Mouse (Mus musculus) left cerebral cortex, postnatal 25 days (tissue): ENCODE measurements around the gene Bet1l. TPM values are rescaled to one million over a fixed set of nuclear protein-coding genes. Genes with fewer than 3 reads are reported as not detected.
"Not testable (repeated sequence)": the region's sequence is repeated elsewhere in the genome, so short reads cannot be mapped to it uniquely, and the experiment has no call there.

ENCODE experiments used
- DNase-seq, 2 experiments: peaks; one replicate each; pipeline ENCODE4 v3.0.0; 2022; ENCODE audit warnings: low spot score in 2 of 2, mixed read lengths in 1 of 2
- intact Hi-C: fragments of 180-260 bp; cut with DNase I; formaldehyde crosslinking; loops from one replicate; pipeline ENCODE4 v1.15.1; 2025
- total RNA-seq, 2 experiments: library from RNA; stranded (reverse); gene quantifications; 2 replicates each; pipeline ENCODE4 v1.2.3; 2021

The Bet1l gene
- 10 to 100 TPM; 25.9 to 28.1 TPM for total RNA-seq

DNA sequence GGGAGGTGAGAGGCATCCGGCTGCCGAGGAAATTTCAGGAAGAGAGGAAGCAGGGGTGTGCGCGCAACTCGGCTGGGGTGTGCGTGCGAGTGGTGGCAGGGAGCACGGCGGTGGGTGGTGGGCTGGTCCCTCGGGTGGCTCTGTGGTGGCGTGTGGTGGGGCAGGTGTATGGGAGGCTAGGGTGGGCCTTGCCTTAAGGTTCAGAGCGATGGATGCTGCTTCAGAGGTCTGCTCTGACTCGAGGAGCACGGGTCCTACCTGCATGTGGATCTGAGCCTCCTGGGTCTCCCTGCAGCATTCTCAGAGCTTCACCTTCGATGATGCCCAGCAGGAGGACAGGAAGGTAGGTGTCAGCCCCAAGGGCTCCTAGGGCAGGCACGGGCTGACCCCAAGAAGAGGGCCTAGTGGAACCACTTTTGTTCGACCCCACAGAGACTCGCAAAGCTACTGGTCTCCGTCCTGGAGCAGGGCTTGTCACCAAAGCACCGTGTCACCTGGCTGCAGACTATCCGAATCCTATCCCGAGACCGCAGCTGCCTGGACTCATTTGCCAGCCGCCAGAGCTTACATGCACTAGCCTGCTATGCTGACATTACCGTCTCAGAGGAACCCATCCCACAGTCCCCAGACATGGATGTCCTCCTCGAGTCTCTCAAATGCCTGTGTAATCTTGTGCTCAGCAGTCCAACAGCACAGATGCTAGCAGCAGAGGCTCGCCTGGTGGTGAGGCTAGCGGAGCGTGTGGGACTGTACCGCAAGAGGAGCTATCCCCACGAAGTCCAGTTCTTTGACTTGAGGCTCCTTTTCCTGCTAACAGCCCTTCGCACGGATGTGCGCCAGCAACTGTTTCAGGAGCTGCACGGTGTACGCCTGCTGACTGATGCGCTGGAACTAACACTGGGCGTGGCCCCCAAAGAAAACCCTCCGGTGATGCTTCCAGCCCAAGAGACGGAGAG is at the start of gene Bet1l:
Gene Bet1l, minus strand, starts transcription at position 28 of the 956 bp plus-strand sequence.
- DNase-seq = peak; percentile 32 to 37
- intact Hi-C loops = loop anchor here (1.0 to 2.0 kb wide), 2 partner anchors 203 to 314 kb away; partner anchors contain the start of genes B4galnt4 and Rnh1

DNA sequence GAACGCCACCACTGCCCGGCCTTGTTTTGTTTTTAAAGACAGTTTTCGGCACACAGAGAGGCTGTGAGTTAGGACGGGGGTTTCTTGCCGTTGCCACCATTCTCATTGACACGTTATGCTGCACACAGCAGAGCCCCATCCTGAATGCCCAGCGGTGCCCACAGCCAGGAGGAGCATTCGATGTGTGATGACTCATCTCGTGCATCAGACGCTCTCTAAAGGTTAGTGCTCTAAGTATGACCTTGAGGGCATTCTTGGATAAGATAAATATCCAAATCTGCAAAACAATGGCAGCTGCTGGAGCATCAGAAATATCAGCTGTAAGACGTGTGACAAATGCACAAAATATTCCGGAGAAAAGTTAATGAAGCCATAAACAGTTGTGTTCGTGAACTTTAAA is 49.8 kb upstream of the Bet1l start:
- no peak for DNase-seq
- intact Hi-C loops = no loop called here

DNA sequence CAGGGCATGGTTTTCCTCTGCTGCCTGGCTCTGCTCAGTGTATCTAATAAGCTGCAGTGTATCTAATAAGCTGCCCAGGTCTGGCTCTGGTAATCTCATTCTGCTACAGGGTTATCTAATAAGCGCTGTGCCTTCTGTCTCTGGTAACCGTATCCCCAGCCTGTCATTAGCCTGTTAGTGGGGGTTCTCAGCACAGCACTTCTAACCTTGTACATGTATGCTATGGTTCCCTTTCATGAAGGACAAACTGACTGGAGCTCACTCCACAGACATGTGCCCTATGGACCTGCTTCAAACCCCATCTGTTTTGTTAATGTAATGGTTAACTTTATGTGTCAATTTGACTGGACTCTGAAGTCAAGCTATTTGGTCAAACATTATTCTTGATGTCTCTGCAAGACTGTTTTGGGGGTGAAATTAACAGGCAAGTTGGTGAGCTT is 48.3 kb upstream of the Bet1l start:
- DNase-seq = no peak
- intact Hi-C loops = no loop called here

DNA sequence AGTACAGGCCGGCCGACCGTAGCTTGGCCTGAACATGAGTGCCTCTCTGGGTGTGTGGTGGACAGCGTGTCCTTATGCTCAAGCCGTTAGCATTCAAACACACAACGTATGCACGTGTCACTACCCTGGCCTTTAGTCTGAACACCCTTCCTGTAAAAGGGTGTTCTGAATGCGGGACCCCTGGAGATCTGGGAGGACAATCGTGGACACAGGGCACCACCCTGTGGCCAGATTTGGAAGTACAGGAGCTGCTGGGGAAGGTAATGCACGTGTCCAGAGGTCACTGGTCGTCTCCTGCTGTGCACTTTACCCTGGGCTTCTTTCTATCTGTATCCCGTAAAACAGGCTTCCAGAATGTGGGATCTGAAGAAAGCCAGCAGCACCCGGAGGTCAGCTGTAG is 45.8 kb upstream of the Bet1l start:
- intact Hi-C loops = loop anchor here (1.0 to 2.0 kb wide), 2 partner anchors 59 to 274 kb away; no protein-coding TSS in a partner anchor
- DNase-seq = peak; percentile 60 to 71

DNA sequence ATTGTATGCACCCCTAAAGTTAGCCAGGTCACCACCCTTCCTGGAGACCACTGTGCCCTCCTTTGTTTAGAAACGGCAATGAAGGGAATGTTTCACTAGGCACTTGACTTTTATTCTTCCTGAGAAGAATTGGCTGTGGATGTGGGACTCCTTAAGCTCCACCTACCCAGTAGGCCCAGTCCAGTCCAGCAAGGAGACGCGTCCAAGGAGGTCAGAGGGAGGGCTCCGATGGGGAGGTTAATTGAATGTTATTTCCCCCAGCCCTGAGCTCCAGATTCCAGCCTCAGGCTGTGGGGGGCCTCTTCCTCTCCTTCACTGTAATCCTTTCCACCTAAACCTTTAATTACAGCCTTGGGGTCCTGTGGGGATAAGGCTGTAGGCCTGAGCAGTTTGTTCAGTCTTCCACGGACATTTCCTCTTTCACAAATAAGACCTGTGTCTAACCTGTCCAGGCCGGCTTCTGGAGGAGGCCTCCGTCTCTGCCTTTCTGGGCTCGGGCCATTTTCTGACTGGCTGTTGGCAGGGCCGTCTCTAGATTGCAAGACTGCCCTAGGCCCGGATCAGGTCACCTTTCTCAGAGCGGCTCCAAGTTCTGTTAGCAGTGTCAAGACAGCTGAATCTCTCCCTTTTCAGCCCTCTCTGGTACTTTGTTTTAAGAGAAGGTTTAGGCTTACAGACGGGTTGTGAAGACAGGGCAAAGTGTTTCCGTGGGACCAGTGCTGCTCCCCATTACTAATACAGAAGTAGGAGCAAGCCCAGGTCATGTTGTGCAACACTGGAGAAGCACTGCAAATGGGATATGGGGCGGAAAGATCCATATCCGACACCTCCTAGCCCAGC is 44.9 kb upstream of the Bet1l start:
- no peak for DNase-seq
- intact Hi-C loops = loop anchor here (2.0 kb wide), 1 partner anchor 275 kb away; no protein-coding TSS in a partner anchor

DNA sequence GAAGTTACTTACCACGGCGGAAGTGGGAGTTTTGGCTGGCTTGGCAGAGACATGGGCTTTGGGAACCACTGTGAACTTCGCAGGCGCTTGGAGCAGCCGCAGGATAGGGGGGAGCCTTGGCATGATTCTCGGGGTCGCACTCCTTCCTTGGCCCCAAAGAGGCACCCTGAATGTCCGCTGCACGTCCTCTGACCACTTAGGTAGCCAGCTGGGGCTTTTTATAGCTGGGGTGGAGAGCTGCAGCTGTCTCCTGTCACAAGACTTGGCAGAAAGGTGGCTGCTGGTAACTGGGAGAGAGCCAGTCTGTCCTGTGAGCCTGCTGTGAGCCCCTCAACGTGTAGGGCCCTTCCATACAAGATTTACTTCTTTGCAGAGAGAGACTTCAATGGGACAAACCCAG is 42.8 kb upstream of the Bet1l start, which contains the start of gene Cox8b:
Gene Cox8b, minus strand, starts transcription at position 227 of the 400 bp plus-strand sequence.
- intact Hi-C loops = no loop called here
- no peak for DNase-seq

DNA sequence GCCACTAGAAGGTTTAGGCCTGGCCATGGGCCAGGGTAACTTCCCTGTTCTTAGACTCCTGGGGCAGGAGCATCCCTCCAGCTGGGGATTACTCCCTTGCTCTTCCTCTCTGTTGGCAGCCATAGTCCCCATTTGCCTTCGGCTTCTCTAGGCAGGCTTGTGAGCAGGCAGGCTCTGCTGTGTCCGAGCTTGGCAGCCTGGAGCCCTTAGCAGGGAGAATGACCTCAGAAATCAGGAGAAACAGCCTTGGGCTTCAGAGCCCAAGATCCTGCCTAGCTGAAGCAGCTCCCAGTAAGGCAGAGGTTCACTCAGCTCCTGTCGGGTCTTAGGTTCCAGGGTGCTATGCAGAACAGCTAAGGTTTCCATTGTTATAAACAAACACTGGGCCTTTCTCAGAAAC is 41.7 kb upstream of the Bet1l start:
- DNase-seq = no peak
- intact Hi-C loops = no loop called here

DNA sequence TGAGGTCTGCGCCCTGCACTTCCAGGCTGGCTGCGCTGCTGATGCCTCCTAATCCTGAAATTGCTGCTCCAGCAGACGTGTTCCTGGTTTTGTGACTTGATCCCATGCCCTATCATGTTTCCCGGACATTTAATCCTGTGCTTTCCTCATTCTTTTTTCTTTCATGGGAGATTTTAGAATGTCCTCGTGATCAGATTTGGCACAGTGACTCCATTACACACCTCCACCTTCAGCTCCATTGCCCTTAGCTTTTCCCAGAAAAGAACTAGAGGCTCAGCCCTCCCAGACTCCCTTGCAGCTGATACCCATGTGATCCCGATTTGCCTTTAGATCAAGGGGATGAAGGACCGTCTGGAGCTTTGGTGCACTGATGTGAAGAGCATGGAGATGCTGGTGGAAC is 40.5 kb upstream of the Bet1l start:
- intact Hi-C loops = no loop called here
- no peak for DNase-seq

DNA sequence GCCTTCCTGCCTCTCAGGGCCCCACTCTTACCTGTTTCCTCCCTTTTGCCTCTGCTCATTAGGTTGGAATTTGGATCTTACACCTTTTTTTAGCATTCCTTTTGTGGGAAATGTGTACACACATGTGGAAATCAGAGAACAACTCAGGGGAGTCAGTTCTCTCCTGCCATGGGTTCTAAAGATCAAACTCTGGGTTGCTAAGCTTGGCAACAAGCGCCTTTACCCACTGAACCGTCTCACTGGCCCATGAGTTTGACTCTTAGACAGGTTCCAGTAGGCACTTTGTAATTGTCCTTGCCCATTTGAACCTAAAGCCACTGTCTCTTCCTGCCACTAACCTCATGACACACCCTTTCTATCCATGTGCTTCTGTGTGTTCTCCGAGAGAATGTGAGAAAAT is 37.2 kb upstream of the Bet1l start:
- intact Hi-C loops = no loop called here
- DNase-seq = no peak

DNA sequence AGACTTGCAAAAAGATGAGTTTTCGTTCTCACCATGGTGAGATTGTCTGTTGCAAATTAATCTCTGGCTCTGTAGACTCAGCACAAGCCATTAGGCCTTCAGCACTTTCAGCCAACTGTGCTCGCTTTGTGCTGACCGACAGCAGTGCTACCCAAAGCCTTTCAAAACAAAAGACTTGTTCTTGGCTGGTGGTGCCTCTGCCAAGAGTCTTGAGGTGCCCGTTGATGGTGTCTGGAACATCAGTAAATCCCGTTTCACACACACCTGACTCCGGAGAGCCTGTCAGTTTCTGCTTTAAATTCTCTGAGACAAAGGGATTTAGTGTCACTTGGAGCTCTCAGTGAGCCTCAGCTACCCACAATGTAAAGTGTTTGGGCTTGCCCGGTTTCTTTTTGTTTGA is 36.7 kb upstream of the Bet1l start:
- DNase-seq = no peak
- intact Hi-C loops = no loop called here

DNA sequence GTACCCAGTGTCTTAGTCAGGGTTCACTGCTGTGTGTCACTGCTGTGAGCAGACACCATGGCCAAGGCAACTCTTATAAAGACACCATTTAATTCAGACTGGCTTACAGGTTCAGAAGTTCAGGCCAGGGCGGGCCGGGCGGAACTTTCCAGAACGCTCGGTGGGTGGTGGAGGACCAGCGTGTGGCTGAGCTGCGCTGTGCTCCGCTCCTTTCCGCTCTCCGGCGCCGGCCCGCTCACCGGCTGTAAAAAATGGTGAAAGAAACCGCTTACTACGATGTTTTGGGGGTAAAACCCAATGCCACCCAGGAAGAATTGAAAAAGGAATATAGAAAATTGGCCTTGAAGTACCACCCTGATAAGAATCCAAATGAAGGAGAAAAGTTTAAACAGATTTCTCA is 33.3 kb upstream of the Bet1l start:
- DNase-seq, intact Hi-C loops: not testable (repeated sequence)

DNA sequence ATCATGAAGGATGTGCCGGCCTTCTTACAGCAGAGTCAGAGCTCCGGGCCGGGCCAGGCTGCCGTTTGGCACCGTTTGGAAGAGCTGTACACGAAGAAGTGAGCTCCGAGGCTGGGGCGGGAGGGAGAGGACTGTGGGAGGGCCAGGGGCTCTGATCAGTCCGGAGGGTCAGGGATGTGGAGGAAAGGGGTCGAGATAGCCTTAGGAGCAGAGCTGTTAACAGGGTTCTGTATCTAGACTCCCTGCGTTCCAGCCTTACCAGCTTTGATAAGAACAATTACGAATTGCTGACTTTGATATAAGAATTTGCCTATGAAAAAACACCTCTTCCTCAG is 25.1 kb upstream of the Bet1l start:
- DNase-seq = no peak
- intact Hi-C loops = no loop called here

DNA sequence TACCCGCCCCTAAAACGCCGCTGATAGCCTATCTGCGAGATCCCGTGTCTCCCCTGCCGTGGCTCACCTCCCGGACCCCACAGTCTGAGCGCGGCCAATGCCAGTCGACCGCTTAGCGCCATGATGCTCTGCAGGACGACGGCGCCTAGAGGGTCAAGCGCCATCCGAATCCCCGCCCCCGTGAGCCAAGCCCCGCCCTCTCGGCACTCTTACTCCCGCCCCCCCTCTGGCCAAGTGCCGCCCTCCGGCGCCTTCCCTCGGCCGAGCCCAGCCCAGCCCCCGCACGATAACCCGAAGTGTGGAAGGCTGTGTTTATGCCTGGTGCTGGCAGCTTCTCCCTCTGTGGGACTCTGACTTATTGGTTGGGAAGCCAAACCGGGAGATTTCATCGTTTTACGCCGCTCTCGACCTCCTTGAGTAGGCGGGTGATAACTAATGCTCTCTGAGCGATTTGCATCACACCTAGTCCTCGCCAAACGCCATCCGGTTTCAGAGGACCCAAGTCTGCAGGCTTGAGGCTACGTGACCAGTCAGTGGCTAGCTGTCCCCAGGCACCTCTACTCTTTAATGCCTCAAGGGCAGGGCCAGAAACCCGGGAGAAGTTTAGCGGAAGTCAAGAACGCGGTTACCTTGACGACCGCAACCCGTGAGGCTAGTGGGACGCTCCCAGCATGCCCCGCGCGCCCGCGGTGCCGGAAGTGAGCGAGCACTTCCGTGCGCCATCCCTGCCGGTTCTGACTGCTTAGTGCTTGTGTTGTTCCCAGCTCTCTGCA is 24.5 kb upstream of the Bet1l start, which contains the start of the genes Psmd13 and Sirt3:
Gene Psmd13, plus strand, starts transcription at position 273 of the 773 bp plus-strand sequence.
Gene Sirt3, minus strand, starts transcription at position 614 of the 773 bp plus-strand sequence.
- intact Hi-C loops = loop anchor here (1.0 kb wide), 1 partner anchor 26 kb away; the partner anchor contains the start of genes Gm45785 and Ric8a
- DNase-seq = peak; percentile 97

DNA sequence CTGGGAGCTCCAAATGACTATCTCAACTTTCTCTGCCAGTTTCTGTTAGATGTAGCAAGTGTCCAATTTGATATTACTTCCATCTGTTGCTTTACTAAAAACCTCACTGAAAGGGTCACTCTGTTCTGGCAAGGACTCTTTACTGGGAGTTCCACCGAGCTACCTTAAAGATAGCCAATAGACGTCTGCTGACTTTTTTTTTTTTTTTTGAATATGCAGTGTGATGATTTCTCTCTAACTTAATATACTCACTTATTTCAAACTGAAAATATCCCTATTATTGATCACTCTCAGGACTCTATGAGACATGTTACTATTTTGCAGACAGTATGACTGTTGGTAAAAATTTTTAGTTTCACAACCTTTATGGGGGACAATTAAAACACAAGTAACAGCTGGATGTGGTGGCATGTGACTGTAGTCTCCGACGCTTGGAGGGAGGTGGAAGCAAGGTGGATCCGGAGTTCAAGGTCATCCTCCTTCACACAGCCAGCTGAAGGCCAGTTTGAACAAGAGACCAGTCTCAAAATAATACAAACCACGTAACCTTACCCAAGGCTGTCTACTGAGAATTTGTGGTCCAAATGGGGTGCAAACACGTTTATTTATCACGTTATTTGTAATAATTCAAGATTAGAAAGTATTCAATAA is 23.6 kb upstream of the Bet1l start:
- DNase-seq = no peak
- intact Hi-C loops = loop anchor here (1.0 kb wide), 1 partner anchor 25 kb away; the partner anchor contains the start of genes Gm45785 and Ric8a

DNA sequence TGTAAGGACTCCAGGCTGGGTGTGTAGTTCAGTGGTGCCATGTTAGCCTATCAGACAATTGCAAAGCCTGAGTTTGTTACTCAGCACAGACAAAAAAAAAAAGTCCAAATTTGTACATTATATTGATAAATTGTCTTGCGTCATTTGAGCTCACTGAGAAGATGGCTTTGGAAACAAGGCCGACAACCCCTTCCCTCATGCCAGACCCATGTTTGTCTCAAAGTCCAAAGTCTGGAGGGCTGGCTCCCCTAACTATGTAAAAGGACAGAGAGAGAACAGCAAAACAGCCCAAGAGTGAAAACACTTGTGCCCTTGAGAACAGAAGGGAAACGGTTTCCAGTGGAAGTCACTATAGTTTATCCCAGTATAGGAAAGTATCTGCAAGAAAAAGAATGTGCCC is 23.0 kb upstream of the Bet1l start:
- intact Hi-C loops = no loop called here
- DNase-seq = no peak

DNA sequence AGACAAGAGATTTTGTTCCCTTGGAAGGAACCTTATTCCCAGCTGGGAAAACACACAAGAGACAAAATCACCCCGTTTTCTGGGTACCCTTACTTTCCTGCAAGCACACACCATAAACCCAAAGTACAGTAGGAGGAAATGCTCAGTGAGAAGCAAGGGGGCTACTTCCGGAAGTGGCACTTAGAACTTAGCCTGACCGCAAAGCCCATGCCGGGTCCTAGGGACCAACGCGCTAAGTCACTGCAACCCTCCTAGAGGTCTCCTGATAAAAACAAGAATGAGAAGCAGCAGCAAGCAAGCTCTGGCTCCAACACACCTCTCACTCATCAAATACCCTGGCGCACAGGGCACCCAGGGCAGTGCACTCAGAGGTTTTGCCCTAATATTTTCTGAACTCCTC is 22.0 kb upstream of the Bet1l start:
- no peak for DNase-seq

DNA sequence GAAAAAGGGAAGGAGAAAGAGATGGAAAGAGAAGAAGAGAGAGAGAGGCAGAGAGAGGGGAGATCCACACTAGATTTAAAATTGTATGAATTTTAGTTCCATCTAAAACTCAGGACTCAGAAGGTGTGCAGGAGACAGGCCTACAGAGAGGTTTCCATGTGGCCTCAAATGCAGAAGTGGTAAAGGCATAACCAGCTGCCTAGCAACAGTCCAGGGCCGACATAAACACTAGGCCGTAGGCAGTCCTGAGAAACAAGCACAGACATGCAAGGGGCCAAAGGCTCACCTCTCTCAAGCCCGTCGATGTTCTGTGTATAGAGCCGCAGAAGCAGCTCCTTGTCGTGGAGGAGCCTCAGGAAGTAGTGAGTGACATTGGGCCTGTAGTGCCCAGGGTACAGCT is 20.0 kb upstream of the Bet1l start:
- intact Hi-C loops = no loop called here
- no peak for DNase-seq

More for the DNA sequence above, 22.0 kb upstream of the Bet1l start:
- intact Hi-C loops = no loop called here

DNA sequence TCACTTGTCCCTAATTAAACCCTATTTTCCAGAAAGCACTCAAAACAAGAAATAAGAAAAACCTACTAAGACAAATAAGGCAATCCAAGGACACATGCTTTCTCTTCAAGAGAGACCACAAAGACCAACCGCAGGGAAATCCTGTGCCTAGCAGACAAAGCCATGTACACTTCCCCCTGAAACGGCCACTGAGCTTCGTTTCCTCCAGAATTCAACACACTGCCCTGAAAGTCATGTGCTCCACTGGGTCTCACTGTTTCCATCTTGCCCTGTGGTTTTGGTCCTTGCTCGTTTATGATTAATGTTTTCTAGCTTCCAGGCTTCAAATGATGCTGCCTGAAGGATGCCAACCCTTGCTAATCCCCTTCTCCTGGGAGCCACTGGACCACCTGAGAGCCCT is 16.8 kb upstream of the Bet1l start:
- intact Hi-C loops = no loop called here
- no peak for DNase-seq

DNA sequence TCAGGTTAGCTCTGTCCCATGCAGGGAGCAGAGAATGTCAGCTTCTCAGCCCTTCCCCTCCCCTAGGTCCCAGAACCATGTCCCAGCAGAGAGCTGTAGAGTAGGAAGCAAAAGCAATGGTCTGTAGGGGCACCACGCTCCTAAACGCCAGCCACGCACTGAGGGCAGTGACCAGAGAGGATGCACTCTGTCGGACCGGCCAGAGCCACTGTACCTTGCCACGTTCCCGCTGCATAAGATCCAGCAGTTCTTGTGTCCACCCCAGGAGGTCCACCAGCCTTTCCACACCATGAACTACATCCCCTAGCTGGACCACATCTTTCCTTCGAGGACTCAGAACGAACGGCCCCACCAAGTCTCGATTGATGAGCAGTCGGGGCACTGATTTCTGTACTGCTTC is 7.4 kb upstream of the Bet1l start:
- intact Hi-C loops = no loop called here

More for the DNA sequence above, 7.4 kb upstream of the Bet1l start:
- DNase-seq = no peak
